Mouse (Mus musculus) heart, embryonic 11.5 days (tissue): Measurements from ENCODE around the gene Ankib1. TPM values are rescaled to one million over a fixed set of nuclear protein-coding genes. Genes with fewer than 3 reads are reported as not detected.
"Not testable (repeated sequence)": the region's sequence is repeated elsewhere in the genome, so short reads cannot be mapped to it uniquely, and the experiment has no call there.

Experiments used
- ATAC-seq: fragments of 200-750 bp; cut with Nextera tagmentation; replicated peaks from 2 replicates; pipeline ENCODE4 v1.8.0; 2017; ENCODE audit warnings: moderate library complexity; ENCODE audit not compliant: insufficient number of reproducible peaks, low FRiP score, low TSS enrichment
- H3K27ac ChIP-seq: fragments of 300-500 bp; sonication (generic); 2 replicates; pipeline ENCODE4 v1.5.1; 2014; ENCODE audit warnings: mild to moderate bottlenecking, low read depth, low read length
- H3K27me3 ChIP-seq: fragments of 300-500 bp; sonication (generic); 2 replicates; pipeline ENCODE4 v1.6.1; 2014; ENCODE audit warnings: mild to moderate bottlenecking, low read length, mixed read lengths; ENCODE audit not compliant: control insufficient read depth, insufficient read depth
- H3K36me3 ChIP-seq: fragments of 300-500 bp; sonication (generic); 2 replicates; pipeline ENCODE4 v1.6.1; 2014; ENCODE audit warnings: mild to moderate bottlenecking, low read length, moderate library complexity, mixed read lengths; ENCODE audit not compliant: control insufficient read depth, insufficient read depth
- H3K4me1 ChIP-seq: fragments of 300-500 bp; sonication (generic); 2 replicates; pipeline ENCODE4 v1.6.1; 2014; ENCODE audit warnings: low read length; ENCODE audit not compliant: control insufficient read depth, insufficient read depth
- H3K4me2 ChIP-seq: fragments of 300-500 bp; sonication (generic); 2 replicates; pipeline ENCODE4 v1.6.1; 2014; ENCODE audit warnings: mild to moderate bottlenecking, moderate library complexity
- H3K4me3 ChIP-seq: fragments of 300-500 bp; sonication (generic); 2 replicates; pipeline ENCODE4 v1.5.1; 2014; ENCODE audit warnings: low read depth, low read length
- H3K9ac ChIP-seq: fragments of 300-500 bp; sonication (generic); 2 replicates; pipeline ENCODE4 v1.6.1; 2014; ENCODE audit warnings: mild to moderate bottlenecking, low read depth, low read length, moderate library complexity
- H3K9me3 ChIP-seq: fragments of 300-500 bp; sonication (generic); replicated peaks from 2 replicates; pipeline ENCODE4 v1.6.1; 2016; ENCODE audit warnings: low read length; ENCODE audit not compliant: control insufficient read depth
- WGBS: fragments of 180-500 bp; shearing (Covaris S2); extraction: QIAGEN DNeasy Blood & Tissue Kit; methylation state at CpG from one replicate; pipeline ENCODE4 v1.1.7; 2014; ENCODE audit not compliant: insufficient replicate concordance; 5-methylcytosine and 5-hydroxymethylcytosine counted together
- polyA plus RNA-seq: library from polyadenylated mRNA; unstranded; fragments of >200 nt; fragmentation: Nextera tagmentation; extraction: Ambion mirVana; gene quantifications from 2 replicates; pipeline ENCODE4 v1.2.1, GENCODE M21; 2014

The Ankib1 gene
- polyA plus RNA-seq, 1 experiment from 2014 or later = 10.5 TPM

GRCm38 (mm10) chr5:3750536-3750935 is 52.2 kb downstream of the Ankib1 start:
- H3K4me1 ChIP-seq, H3K36me3 ChIP-seq, H3K27me3 ChIP-seq, H3K27ac ChIP-seq, H3K4me2 ChIP-seq, ATAC-seq, H3K9ac ChIP-seq, H3K9me3 ChIP-seq, H3K4me3 ChIP-seq: not testable (repeated sequence)

- H3K4me3 ChIP-seq = not testable (repeated sequence)
- 77% methylated on average over 23 of the region's 24 CpGs for WGBS
Measured at GRCm38 (mm10) chr5:3732846-3733245, 69.9 kb downstream of the Ankib1 start.

GRCm38 (mm10) chr5:3728820-3729219 is 73.9 kb downstream of the Ankib1 start:
- no peak overlapping the region for H3K4me2 ChIP-seq
- H3K27me3 ChIP-seq = no peaks in the 10 kb centered on the region
- H3K4me3 ChIP-seq = no peak overlapping the region
- H3K9me3 ChIP-seq = no peaks in the 10 kb centered on the region
- no peak for ATAC-seq
- H3K9ac ChIP-seq = no peak overlapping the region
- H3K36me3 ChIP-seq = peaks cover 4% of the 10 kb centered on the region; the same call in 1 of the 2 replicates
- H3K27ac ChIP-seq = no peak overlapping the region
- H3K4me1 ChIP-seq = no peaks in the 10 kb centered on the region
- 75% methylated on average over 5 of the region's 5 CpGs for WGBS

More at GRCm38 (mm10) chr5:3732846-3733245, 69.9 kb downstream of the Ankib1 start:
- not testable (repeated sequence) for H3K9me3 ChIP-seq, H3K4me1 ChIP-seq, H3K27ac ChIP-seq, ATAC-seq, H3K27me3 ChIP-seq, H3K36me3 ChIP-seq, H3K9ac ChIP-seq, H3K4me2 ChIP-seq

GRCm38 (mm10) chr5:3725491-3725890 is 77.2 kb downstream of the Ankib1 start:
- Histone ChIP-seq H3K4me1 (peaks cover 5% of the 10 kb centered on the region; the same call in 1 of the 2 replicates), H3K27ac (no peak overlapping the region), H3K27me3 (no peaks in the 10 kb centered on the region), H3K4me3 (no peak overlapping the region), H3K9me3 (no peaks in the 10 kb centered on the region), H3K4me2 (no peak overlapping the region), H3K9ac (no peak overlapping the region), H3K36me3 (peaks cover 6% of the 10 kb centered on the region; the same call in 1 of the 2 replicates)
- ATAC-seq = no peak
- WGBS = 88% methylated on average over 1 of the region's 1 CpGs

DNA sequence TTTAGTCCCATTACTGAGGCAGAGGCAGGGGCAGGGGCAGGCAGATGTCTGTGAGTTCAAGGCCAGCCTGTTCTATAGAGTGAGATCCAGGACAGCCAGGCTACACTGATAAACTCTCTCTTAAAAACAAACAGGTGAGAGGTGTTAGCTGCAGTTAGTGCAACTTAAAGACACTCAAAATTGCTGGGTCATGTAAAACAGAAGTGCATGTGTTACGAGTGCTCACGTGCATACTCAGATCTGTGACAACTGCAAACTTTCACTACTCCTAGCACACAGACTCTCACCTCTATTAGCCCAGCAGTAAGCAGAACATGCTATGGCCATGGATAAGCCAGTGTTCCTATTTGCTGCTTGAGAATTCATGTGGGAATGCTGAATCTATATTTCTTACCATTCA is 79.3 kb downstream of the Ankib1 start:
- no peak overlapping the region for H3K27ac ChIP-seq
- no peaks in the 10 kb centered on the region for H3K27me3 ChIP-seq
- H3K4me1 ChIP-seq = peaks cover 5% of the 10 kb centered on the region; the same call in 1 of the 2 replicates
- no peak for ATAC-seq
- peaks cover 5% of the 10 kb centered on the region; the same call in 1 of the 2 replicates for H3K36me3 ChIP-seq
- 74% methylated on average over 2 of the region's 2 CpGs for WGBS
- H3K9me3 ChIP-seq = no peaks in the 10 kb centered on the region
- H3K4me2 ChIP-seq = no peak overlapping the region
- H3K9ac ChIP-seq = no peak overlapping the region
- no peak overlapping the region for H3K4me3 ChIP-seq

DNA sequence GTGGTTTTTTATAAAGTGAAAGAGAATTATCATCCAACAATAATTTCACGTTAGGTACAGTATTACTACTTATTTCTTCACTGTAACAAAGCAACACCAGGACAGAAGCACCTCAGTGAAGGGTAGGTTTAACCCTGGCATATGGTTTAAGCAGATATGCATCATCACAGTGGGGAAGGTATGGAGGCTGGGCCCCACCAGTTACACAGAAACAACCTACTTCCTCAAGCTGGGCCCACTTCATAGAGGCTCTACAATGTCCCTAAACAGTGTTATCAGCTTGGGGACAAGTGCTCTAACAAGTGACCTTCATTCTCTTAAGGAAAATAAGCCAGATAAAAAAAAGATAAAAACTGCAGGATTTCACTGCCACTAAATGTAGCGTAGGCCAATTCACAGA is 79.9 kb downstream of the Ankib1 start:
- WGBS = 70% methylated on average over 2 of the region's 2 CpGs
- H3K4me2 ChIP-seq = no peak overlapping the region
- H3K4me3 ChIP-seq = no peak overlapping the region
- no peak for ATAC-seq
- H3K27me3 ChIP-seq = no peaks in the 10 kb centered on the region
- 0 out of 2 replicates have a peak, but pooled peaks cover 2% of the 10 kb centered on the region for H3K36me3 ChIP-seq
- H3K4me1 ChIP-seq = peaks cover 5% of the 10 kb centered on the region; the same call in 1 of the 2 replicates
- H3K9me3 ChIP-seq = no peaks in the 10 kb centered on the region
- no peak overlapping the region for H3K9ac ChIP-seq
- no peak overlapping the region for H3K27ac ChIP-seq

DNA sequence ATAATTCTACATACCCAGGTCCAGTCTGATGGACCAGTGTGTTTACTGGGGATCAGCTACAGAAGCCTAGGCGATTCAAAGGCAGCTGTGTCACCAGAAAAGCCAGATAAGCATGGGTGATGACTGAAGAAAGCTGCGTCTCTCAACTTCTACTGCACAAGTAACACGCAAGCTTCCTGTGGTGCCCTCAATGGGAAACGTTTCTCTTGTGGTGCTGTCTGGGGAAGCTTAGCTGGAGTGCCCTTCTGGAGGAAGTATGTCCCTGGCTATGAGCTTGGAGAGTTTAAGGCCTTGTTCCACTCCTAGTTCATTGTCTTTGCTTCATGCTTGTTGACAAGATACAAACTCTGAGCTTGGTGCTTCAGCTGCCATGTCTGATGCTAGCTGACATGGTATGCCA is 83.4 kb downstream of the Ankib1 start:
- WGBS = 76% methylated on average over 4 of the region's 4 CpGs
- H3K27me3 ChIP-seq = no peaks in the 10 kb centered on the region
- H3K9ac ChIP-seq = no peak overlapping the region
- H3K4me2 ChIP-seq = no peak overlapping the region
- H3K9me3 ChIP-seq = no peaks in the 10 kb centered on the region
- no peak overlapping the region for H3K27ac ChIP-seq
- peaks cover 5% of the 10 kb centered on the region; the same call in 1 of the 2 replicates for H3K4me1 ChIP-seq
- H3K4me3 ChIP-seq = no peak overlapping the region
- ATAC-seq = no peak
- 0 out of 2 replicates have a peak, but pooled peaks cover 4% of the 10 kb centered on the region for H3K36me3 ChIP-seq

- no peak for ATAC-seq
- Histone ChIP-seq H3K9me3 (no peaks in the 10 kb centered on the region), H3K9ac (no peak overlapping the region), H3K36me3 (0 out of 2 replicates have a peak, but pooled peaks cover 3% of the 10 kb centered on the region), H3K27ac (no peak overlapping the region), H3K4me2 (no peak overlapping the region), H3K4me1 (no peaks in the 10 kb centered on the region), H3K4me3 (no peak overlapping the region), H3K27me3 (no peaks in the 10 kb centered on the region)
- WGBS = 93% methylated on average over 5 of the region's 5 CpGs
Measured at GRCm38 (mm10) chr5:3715800-3716199, 86.9 kb downstream of the Ankib1 start.

GRCm38 (mm10) chr5:3702180-3702579 is 100.5 kb downstream of the Ankib1 start:
- Histone ChIP-seq H3K4me2 (no peak overlapping the region), H3K4me3 (no peak overlapping the region), H3K9me3 (no peaks in the 10 kb centered on the region), H3K27ac (no peak overlapping the region), H3K27me3 (no peaks in the 10 kb centered on the region), H3K4me1 (no peaks in the 10 kb centered on the region), H3K9ac (no peak overlapping the region), H3K36me3 (peaks cover 6% of the 10 kb centered on the region)
- ATAC-seq = no peak
- WGBS = 92% methylated on average over 4 of the region's 4 CpGs
